Mouse (Mus musculus) gonadal fat pad, adult 2 months (tissue): ENCODE results near the gene Urb1. TPM values are rescaled to one million over a fixed set of nuclear protein-coding genes. Genes with fewer than 3 reads are reported as not detected.

Source experiments
- DNase-seq: peaks from one replicate; pipeline ENCODE4 v3.0.0-alpha.2; 2012; ENCODE audit warnings: low read depth
- polyA plus RNA-seq: library from polyadenylated mRNA; depleted of rRNA; stranded (reverse); fragments of >200 nt; gene quantifications from 2 replicates; pipeline ENCODE4 v1.2.3, GENCODE M21; 2012

Gene Urb1
- polyA plus RNA-seq, 1 experiment, result 5.4 TPM

- no peak for DNase-seq
Measured at GRCm38 (mm10) chr16:90774216-90774615, 36.0 kb downstream of the Urb1 start.

- DNase-seq, result no peak
Measured at GRCm38 (mm10) chr16:90766919-90767454, 43.2 kb downstream of the Urb1 start.

- DNase-seq, result no peak
Measured at GRCm38 (mm10) chr16:90765195-90765877, 44.9 kb downstream of the Urb1 start.

- DNase-seq, result no peak
Measured at GRCm38 (mm10) chr16:90760515-90760914, 49.7 kb downstream of the Urb1 start.

- no peak for DNase-seq
Measured at GRCm38 (mm10) chr16:90759335-90759734, 50.9 kb downstream of the Urb1 start.

- no peak for DNase-seq
Measured at GRCm38 (mm10) chr16:90753386-90753941, 56.7 kb downstream of the Urb1 start.

- DNase-seq, result no peak
Measured at GRCm38 (mm10) chr16:90748169-90748568, 62.0 kb downstream of the Urb1 start.

- DNase-seq, result no peak
Measured at GRCm38 (mm10) chr16:90747143-90747542, 63.1 kb downstream of the Urb1 start.

GRCm38 (mm10) chr16:90738092-90738956 lies 71.9 kb downstream of the Urb1 start, which contains the start of gene Mrap:
TSS of gene Mrap (plus strand) at chr16:90738207.
- no peak for DNase-seq

- DNase-seq, result no peak
Measured at GRCm38 (mm10) chr16:90736672-90737270, 73.4 kb downstream of the Urb1 start.

GRCm38 (mm10) chr16:90735611-90736010 lies 74.6 kb downstream of the Urb1 start:
- DNase-seq, result no peak

- DNase-seq, result peak; percentile 51
Measured at GRCm38 (mm10) chr16:90727233-90728115, 82.7 kb downstream of the Urb1 start, which contains the start of gene Mis18a. TSS of gene Mis18a (minus strand) at chr16:90727404.

- DNase-seq, result no peak
Measured at GRCm38 (mm10) chr16:90726600-90727227, 83.5 kb downstream of the Urb1 start.

- DNase-seq, result no peak
Measured at GRCm38 (mm10) chr16:90724051-90724450, 86.2 kb downstream of the Urb1 start.

GRCm38 (mm10) chr16:90710313-90710712 lies 99.9 kb downstream of the Urb1 start:
- no peak for DNase-seq

- no peak for DNase-seq
Measured at GRCm38 (mm10) chr16:90709711-90710289, 100.4 kb downstream of the Urb1 start.

- DNase-seq, result no peak
Measured at GRCm38 (mm10) chr16:90706279-90706678, 103.9 kb downstream of the Urb1 start.

GRCm38 (mm10) chr16:90704161-90704825 lies 105.9 kb downstream of the Urb1 start:
- no peak for DNase-seq

- no peak for DNase-seq
Measured at GRCm38 (mm10) chr16:90703646-90704045, 106.6 kb downstream of the Urb1 start.
